Mouse (Mus musculus): ENCODE measurements around the gene Mgat4a. TPM values are rescaled to one million over a fixed set of nuclear protein-coding genes. Genes with fewer than 3 reads are reported as not detected.

Mgat4a gene
- total and polyA plus RNA-seq, 3 experiments: 2.7 to 2.8 TPM; not detected in 1

DNA sequence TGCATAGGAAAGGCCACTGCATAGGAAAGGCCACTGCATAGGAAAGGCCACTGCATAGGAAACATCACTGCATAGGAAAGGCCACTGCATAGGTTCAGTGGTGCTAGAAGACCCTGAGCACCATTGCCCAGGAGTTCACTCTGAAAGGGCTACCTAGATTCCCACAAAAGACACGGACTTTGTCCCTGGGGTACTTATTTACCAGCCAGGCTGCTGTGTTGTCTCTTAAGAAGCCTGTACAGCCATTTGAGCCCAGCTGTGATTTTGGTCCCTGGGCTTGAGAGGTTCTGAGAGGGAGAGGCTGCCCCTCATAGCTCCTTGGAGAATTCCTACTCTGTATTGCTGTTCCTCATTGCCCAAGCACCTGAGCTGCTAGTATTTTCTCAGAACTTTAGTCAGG, 144.3 kb downstream of the Mgat4a start:
- no peak overlapping the region for H3K4me3 ChIP-seq (ENCODE audit: control insufficient read depth in 1 of 2, insufficient read depth in 1 of 2, low read depth in 2 of 2, low read length in 2 of 2)
- H3K36me3 ChIP-seq (ENCODE audit: control insufficient read depth in 1 of 2, insufficient read depth in 2 of 2, low read length in 2 of 2): no peaks in the 10 kb centered on the region
- TF ChIP-seq ZMIZ1 (IDR thresholded peaks at IDR 0.05; ENCODE audit: low read depth, low read length) (no peak), RAD21 (IDR thresholded peaks at IDR 0.05; ENCODE audit: low read depth, low read length) (no peak), NELFE (IDR thresholded peaks at IDR 0.05; ENCODE audit: low read depth, low read length) (no peak), BHLHE40 (IDR thresholded peaks at IDR 0.05; ENCODE audit: borderline replicate concordance, low read depth, low read length) (no peak), SIN3A (IDR thresholded peaks at IDR 0.05; ENCODE audit: low read length) (no peak), HCFC1 (IDR thresholded peaks at IDR 0.05; ENCODE audit: low read depth, low read length) (no peak), USF1 (IDR thresholded peaks at IDR 0.05; ENCODE audit: low read depth, low read length) (no peak), CHD2 (IDR thresholded peaks at IDR 0.05; ENCODE audit: low read length) (no peak), GABPA (IDR thresholded peaks at IDR 0.05; ENCODE audit: low read depth, low read length) (no peak), MAX (IDR thresholded peaks at IDR 0.05; ENCODE audit: low read length) (no peak), ZNF384 (IDR thresholded peaks at IDR 0.05; ENCODE audit: low read depth, low read length) (no peak)
- no peak overlapping the region for H3K27ac ChIP-seq (ENCODE audit: control insufficient read depth, low read depth, low read length)
- H3K4me1 ChIP-seq (ENCODE audit: control insufficient read depth in 1 of 2, insufficient read depth in 2 of 2, low read length in 2 of 2): no peaks in the 10 kb centered on the region
- H3K9me3 ChIP-seq (replicated peaks; ENCODE audit: insufficient read depth, low read length): no peaks in the 10 kb centered on the region
- no peaks in the 10 kb centered on the region for H3K27me3 ChIP-seq (ENCODE audit: control insufficient read depth in 1 of 2, insufficient read depth in 2 of 2, low read length in 2 of 2)
- H3K9ac ChIP-seq (ENCODE audit: control insufficient read depth, low read depth, low read length, poor library complexity, severe bottlenecking): no peak overlapping the region
- no peaks in the 10 kb centered on the region for H3K79me2 ChIP-seq (ENCODE audit: control insufficient read depth, insufficient read depth, low read length, poor library complexity)
- DNase-seq (ENCODE audit: low read depth, low spot score): no peak

DNA sequence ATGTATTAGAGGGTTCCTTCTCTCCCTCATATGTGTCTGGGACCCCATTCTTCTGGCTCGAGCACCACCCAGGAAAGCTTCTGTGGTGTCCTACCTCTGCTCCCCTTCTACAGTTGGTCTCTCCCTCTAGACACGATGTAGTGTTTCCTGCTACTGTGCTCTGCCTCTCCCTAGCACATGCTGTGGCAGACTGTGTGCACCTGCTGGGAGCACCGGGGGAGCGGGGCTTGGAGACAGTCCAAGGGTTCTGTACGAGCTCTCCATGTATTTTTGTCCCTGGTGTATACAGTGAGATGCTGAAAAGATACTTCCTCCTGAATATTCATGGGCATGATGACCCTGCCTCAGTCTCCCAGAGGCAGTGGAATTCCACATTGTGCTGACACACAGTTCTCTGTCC, 147.6 kb downstream of the Mgat4a start:
- no peaks in the 10 kb centered on the region for H3K9me3 ChIP-seq (replicated peaks; ENCODE audit: insufficient read depth, low read length)
- no peak overlapping the region for H3K4me3 ChIP-seq (ENCODE audit: control insufficient read depth in 1 of 2, insufficient read depth in 1 of 2, low read depth in 2 of 2, low read length in 2 of 2)
- H3K27ac ChIP-seq (ENCODE audit: control insufficient read depth, low read depth, low read length): no peak overlapping the region
- no peak for DNase-seq (ENCODE audit: low read depth, low spot score)
- H3K4me1 ChIP-seq (ENCODE audit: control insufficient read depth in 1 of 2, insufficient read depth in 2 of 2, low read length in 2 of 2): no peaks in the 10 kb centered on the region
- H3K79me2 ChIP-seq (ENCODE audit: control insufficient read depth, insufficient read depth, low read length, poor library complexity): no peaks in the 10 kb centered on the region
- no peaks in the 10 kb centered on the region for H3K36me3 ChIP-seq (ENCODE audit: control insufficient read depth in 1 of 2, insufficient read depth in 2 of 2, low read length in 2 of 2)
- H3K27me3 ChIP-seq (ENCODE audit: control insufficient read depth in 1 of 2, insufficient read depth in 2 of 2, low read length in 2 of 2): no peaks in the 10 kb centered on the region
- no peak overlapping the region for H3K9ac ChIP-seq (ENCODE audit: control insufficient read depth, low read depth, low read length, poor library complexity, severe bottlenecking)
- TF ChIP-seq KAT2A (conservative IDR thresholded peaks at IDR 0.05; ENCODE audit: low read depth, low read length): no peak
- TF ChIP-seq RAD21 (IDR thresholded peaks at IDR 0.05; ENCODE audit: low read depth, low read length): no peak
- no peak for TF ChIP-seq MAX (IDR thresholded peaks at IDR 0.05; ENCODE audit: low read length)
- no peak for TF ChIP-seq EP300 (IDR thresholded peaks at IDR 0.05; ENCODE audit: low read depth in 1 of 2, low read length in 2 of 2)
- no peak for TF ChIP-seq POLR2A (IDR thresholded peaks at IDR 0.05; ENCODE audit: control insufficient read depth in 1 of 2, insufficient read depth in 1 of 2, low read depth in 1 of 2, low read length in 2 of 2, poor library complexity in 1 of 2)
- no peak for TF ChIP-seq USF2 (IDR thresholded peaks at IDR 0.05; ENCODE audit: borderline replicate concordance in 1 of 2, insufficient read depth in 1 of 2, low read depth in 1 of 2, low read length in 2 of 2)
- TF ChIP-seq GABPA (IDR thresholded peaks at IDR 0.05; ENCODE audit: low read depth, low read length): no peak
- no peak for TF ChIP-seq NRF1 (IDR thresholded peaks at IDR 0.05; ENCODE audit: insufficient read depth, low read depth, low read length, poor library complexity, severe bottlenecking)
- no peak for TF ChIP-seq TBP (IDR thresholded peaks at IDR 0.05; ENCODE audit: low read depth, low read length)

Other genes starting within 250 kb of the Mgat4a start
- 1.6 and 2.4 TPM in 2 replicates for gene Inpp4a, start 241.2 kb downstream of the Mgat4a start, total RNA-seq (2012; rRNA removed)
- 1 to 10 TPM in 1 of 2 experiments, not detected in 1; 5.0 TPM for gene Inpp4a, start 241.2 kb downstream of the Mgat4a start, polyA plus RNA-seq (2012; ENCODE audit: insufficient read depth in 1 of 2, insufficient read length in 2 of 2, low read depth in 1 of 2, low replicate concordance in 2 of 2, missing spikeins in 1 of 2)
- gene Coa5, start 110.9 kb downstream of the Mgat4a start, total RNA-seq (2012; rRNA removed): 26.7 and 31.4 TPM in 2 replicates
- gene Coa5, start 110.9 kb downstream of the Mgat4a start, polyA plus RNA-seq (2012; ENCODE audit: insufficient read depth in 1 of 2, insufficient read length in 2 of 2, low read depth in 1 of 2, low replicate concordance in 2 of 2, missing spikeins in 1 of 2): 10 to 100 TPM in 1 of 2 experiments, not detected in 1; 34.5 TPM
- gene Unc50, start 110.9 kb downstream of the Mgat4a start, total RNA-seq (2012; rRNA removed): 56.4 and 62.3 TPM in 2 replicates
- gene Unc50, start 110.9 kb downstream of the Mgat4a start, polyA plus RNA-seq (2012; ENCODE audit: insufficient read depth in 1 of 2, insufficient read length in 2 of 2, low read depth in 1 of 2, low replicate concordance in 2 of 2, missing spikeins in 1 of 2): 100 to 1,000 TPM in 1 of 2 experiments, 10 to 100 TPM in 1; 61.8 to 609 TPM
- gene 2010300C02Rik, start 179.1 kb upstream of the Mgat4a start, total RNA-seq (2012; rRNA removed): not detected in 2 replicates
- gene 2010300C02Rik, start 179.1 kb upstream of the Mgat4a start, polyA plus RNA-seq (2012; ENCODE audit: insufficient read depth in 1 of 2, insufficient read length in 2 of 2, low read depth in 1 of 2, low replicate concordance in 2 of 2, missing spikeins in 1 of 2): not detected

Data from MEL (cell line).